Mouse (Mus musculus) thymus, postnatal 10 days (tissue): ENCODE results near the gene 2310009B15Rik.

Source experiments
- DNase-seq, 2 experiments: peaks; one replicate each; pipeline ENCODE4 v3.0.0; 2021; ENCODE audit warnings: low spot score in 2 of 2

The 2310009B15Rik gene

DNA sequence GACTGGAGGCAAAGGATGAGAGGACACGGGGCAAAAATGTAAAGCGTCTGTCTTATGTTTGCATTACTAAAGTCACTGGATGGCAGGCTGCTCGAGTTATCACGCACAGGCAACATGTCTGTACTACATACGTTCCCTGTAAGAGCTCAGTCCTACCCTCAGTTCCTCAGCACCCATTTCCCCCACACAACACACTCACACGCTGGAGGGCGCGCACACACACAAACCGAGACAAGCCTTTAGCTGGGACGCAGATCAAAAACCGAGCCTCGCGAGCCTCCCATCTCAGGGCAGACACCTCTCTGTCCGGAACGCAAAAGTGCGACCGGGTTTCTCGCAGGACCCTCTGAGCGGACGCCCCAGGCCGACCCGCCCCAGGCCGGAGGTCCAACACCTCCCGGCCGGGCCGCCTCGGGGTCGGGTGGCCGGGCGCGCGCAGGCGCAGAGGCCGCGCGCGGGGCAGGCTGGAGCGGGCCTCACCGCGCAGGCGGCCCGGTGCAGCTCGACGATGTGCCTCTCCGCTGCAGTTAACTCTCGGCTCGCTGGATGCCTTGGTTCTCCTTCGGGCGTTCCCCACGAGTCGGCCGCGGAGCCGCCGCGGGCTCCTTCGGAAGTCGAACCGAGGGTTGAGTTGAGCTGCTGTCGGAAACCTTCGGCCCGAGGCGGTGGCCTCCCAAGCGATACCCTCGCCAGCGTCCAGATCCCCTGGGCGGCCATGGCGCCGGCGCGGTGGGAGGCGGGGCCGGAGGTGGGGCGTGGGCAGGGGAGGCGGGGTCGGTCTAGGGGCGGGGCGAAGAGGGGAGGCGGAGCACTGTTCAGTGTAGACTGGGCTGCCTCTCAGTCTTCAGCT is at the start of gene 2310009B15Rik:
TSS of gene 2310009B15Rik (minus strand) at position 752 of the 850 bp plus-strand sequence.
- peak; percentile 71 to 87 for DNase-seq

DNA sequence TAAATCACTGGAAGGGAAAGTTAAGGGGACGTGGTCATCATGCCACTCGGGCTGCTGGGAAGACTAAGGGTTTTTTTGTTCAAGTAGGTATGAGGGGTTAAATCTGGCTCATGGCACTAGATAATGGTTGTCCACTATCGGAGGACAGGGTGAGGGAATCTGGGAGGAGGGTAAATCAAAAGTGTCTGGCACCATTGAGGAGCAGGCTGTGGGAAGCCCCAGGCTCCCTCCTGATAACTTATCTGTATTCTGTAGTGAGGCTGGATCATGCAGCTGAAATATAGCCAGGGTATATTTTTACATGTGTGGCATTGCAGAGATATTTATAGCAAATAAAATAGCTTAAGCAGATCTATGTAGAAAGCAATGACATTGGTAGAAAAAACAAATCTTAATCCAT is 49.6 kb upstream of the 2310009B15Rik start:
- DNase-seq: no peak

DNA sequence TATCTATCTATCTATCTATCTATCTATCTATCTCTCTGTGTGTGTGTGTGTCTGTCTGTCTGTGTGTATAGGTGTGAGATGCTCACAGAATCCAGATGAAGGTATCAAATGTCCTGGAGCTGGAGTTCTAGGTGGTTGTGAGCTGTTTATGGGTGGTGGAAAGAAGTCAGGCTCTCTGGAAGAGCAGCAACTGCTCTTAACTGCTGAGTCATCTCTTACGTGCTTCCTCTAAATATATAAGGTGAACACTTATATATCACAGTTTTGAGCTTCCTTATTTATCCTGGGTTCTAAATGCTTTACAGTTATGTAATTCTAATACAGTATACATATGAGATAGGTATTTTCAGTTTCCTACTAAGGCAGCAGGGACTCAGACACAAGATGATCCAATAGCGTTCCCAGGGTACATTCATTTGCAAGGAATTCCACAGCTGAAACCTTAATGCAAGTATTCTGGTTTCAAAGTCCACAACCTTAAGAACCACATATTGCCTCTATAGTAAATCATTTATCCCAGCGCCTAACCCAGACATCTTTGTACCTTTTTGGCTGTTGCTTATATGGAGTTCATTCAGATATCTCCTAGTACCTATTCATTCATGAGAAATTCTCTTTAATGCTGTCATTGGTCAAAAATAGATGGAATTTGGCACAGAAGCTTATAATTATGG is 48.6 kb upstream of the 2310009B15Rik start:
- DNase-seq: no peak

DNA sequence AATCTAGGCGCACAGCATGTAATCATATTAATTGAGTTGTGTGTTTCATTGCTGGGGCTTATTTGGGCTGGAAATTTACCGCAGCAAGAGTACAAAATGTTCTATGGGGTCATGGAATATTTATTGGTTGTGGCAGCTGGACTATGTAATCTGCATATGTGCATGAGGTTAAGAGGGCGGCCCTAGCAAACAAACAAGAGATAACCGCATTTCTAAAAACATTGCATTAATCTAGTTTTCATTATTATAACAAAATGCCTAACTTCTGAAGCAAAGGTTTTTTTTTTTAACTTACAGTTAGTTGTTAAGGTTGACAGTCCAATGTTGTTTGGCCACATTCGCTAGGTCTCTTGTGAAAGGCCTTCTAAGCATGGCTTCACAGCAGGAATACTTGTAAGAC is 47.2 kb upstream of the 2310009B15Rik start:
- DNase-seq: no peak

DNA sequence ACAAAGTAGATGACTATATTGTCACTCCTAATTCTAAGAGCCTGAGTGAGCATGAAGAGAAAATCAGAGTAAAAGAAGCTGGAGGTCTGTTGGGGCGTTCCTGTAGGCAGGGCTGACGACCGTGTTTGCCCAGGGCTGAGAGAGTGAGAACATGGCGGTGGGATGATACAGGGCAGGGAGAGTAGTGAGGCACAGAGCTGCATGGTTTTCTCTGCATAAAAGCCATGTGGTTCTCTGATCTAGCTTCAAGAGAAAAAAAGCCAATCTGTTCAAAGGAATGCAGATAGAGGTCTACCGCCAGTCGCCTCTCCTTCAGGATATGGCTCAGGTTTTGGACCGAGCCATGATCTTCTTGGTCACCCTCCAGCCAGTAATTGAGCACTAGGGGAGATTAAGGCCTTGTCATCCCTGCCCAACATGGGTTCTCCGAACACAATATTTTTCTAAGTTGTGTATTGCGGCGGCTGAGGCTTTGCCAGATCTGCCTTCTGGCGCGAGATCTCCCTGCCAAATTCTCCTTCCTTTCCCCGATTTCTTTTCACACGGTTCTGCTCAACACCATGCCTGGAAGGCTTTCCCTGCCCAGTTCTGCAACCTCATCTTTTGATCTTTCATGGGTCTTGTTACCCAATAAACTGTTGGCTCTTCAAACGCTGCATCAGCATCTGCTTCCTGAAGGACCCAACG is 44.9 kb upstream of the 2310009B15Rik start:
- no peak for DNase-seq

DNA sequence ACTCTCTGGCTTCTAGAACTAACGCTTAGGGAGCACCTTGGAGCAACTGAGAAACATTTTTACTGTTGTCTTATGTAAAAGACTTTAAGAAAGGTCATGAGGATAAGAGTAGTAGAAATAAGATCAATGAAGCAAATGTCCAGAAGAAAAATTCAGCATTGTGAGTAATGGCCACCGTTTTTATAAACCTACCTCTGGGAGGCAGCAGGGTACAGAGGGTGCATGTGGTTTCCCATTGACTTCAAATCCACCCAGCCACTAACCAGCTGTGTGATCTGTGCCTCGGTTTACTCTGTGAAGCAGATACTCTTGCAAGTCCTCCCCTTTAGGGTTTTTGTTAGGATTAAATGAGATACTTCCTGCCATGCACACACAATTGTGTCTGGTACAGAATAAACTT is 39.4 kb upstream of the 2310009B15Rik start:
- DNase-seq: no peak

DNA sequence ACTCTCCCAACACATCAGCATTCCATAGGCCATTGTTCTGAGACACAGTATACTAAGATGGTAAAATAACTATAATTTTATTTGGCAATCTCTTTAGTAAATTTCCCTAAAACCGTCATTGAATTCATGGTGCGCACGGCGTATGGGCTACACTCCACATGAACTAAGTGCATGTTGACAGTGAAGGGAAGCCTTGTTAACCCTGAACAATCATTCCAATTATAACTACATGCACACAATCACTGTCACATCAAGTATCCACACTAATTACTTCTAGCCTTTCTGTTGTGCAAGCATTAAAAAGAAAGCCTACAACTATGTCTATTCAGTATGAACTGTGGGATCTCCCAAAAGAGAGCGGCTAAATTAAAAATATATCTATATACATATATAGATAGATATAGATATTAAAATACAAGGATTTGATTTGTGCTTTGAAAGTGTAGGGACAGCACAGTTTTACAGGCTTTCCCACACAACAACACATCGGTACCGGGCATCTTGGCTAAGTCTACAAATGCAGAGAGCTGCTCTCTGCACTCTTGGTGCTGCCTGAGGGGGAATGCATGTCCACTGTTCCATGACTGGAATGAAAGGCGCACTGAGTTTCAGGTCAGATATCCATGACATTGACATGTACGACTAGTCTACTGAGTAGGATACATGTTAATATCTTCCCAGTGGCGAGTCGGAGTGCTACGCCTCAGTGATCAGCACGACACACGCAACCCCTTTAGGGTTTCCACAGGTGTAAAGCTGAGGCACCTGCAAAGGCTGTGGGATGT is 21.0 kb upstream of the 2310009B15Rik start:
- no peak for DNase-seq

DNA sequence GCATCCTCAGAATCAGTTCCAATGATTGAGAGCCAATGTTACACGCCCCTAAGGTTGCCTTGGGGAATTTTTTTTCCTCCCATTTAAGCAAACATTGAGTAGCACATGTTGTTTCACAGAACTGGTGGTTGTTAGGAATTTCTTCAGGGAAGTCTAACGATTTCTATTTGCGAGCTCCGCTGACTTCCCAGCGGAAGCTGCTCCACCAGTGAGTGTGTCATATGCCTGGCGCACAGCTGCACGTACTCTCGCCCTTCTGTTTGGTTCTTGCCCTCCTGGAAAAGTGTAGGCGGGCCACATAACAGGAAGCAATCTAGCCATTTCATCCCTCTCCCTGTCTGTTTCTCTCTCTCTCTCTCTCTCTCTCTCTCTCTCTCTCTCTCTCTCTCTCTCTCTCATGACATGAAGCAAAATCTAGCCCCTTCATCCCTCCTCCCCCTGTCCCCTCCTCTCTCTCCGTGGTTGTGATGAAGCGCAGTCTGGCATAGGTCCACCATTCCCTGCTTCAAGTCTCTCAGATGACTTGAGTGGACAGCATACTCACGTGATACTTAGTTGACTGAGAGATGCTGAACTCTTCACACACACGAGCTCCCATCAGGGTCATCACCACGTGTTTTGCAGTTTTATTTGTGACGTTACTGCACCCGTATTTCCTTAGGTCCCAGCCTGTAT is 19.9 kb upstream of the 2310009B15Rik start:
- DNase-seq: no peak

DNA sequence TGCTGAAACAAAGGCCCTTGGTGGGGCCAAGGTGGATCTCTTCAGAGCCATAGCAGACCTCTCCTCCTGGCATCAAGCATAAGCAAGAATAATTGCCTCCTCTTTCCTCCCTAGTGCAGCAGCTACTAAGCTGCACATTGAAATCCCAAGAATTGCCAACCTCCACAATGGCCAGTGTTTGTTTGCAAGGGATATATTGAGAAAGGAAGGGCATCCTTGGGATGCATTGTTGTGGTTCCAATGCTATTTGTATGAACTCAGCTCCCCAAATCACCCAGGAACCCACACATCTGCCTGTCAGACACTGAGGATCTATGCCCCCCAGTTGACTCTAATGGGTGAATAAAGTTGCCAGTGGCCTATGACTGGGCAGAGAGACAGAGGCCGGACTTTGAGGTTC is 5.8 kb downstream of the 2310009B15Rik start:
- no peak for DNase-seq

DNA sequence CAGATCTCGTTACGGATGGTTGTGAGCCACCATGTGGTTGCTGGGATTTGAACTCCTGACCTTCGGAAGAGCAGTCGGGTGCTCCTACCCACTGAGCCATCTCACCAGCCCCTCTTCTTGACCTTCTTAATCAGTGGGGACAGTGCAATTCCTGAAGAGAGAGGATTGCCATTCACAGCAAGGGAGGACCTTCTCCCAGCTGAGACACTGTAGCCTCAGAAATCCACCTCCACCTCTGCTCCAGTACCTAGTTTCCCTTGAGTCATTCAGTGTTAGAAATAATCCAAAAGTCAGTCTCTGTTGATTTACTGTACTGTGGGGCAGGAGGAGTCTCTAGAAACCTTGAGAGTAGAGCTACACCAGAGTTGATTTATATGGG is 6.5 kb downstream of the 2310009B15Rik start:
- no peak for DNase-seq

DNA sequence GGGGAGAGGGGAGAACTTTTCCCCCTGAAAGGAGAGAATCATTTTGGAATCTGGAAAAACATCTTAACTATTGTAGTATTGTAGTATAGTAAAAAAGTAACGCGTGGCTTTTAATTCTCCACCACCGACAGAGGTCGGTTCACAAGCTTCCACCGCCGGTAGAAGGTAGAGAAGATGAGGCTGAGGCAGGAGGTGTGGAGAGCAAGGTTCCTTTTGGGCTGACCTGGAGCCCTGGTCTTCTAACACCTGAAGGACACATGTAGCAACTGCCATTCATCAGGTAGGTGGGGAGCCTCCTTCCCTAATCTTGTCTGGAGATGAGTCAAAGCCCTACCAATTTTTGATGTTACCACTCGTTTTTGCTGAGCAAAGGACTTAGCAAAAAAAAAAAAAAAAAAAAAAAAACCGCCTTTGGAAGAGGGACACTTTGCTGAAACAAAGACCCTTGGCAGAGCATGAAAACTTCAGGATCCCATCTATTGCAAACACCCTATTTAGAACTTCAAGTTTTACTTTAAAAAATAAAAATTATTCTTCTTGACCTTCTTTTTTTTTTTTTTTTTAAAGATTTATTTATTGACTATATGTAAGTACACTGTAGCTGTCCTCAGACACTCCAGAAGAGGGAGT is 7.0 kb downstream of the 2310009B15Rik start:
- DNase-seq: no peak

DNA sequence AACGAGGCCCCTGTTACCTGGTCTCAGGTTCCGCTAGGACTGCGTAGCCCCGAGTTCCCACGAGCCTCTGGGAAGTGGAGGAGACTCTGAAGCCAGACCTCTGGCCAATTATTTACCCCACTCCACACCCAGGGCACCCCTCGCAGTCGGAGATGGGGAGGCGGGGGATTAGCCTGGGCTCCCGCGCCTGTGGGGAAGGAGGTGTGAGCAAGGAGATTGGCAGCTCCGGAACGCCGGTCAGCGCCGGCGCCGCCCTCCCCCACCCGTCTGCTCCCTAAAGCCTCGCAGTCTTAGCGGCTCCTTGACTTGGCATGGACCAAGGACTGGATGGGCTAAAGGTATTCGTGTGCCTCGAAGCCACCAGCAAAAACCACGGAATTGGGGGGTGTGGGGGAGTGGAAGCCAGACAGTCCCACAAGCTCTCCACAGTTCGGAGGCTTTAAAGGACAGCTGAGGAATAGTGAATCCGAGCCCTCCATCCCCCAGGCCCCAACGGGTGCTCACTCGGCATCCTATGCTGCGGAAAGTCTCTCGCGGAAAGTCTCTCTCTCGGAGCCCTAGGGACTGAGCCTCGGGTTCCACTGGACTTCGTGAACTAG is 8.0 kb downstream of the 2310009B15Rik start, which contains the start of gene Lhx9:
TSS of gene Lhx9 (minus strand) at position 67 of the 599 bp plus-strand sequence.
- DNase-seq: no peak

DNA sequence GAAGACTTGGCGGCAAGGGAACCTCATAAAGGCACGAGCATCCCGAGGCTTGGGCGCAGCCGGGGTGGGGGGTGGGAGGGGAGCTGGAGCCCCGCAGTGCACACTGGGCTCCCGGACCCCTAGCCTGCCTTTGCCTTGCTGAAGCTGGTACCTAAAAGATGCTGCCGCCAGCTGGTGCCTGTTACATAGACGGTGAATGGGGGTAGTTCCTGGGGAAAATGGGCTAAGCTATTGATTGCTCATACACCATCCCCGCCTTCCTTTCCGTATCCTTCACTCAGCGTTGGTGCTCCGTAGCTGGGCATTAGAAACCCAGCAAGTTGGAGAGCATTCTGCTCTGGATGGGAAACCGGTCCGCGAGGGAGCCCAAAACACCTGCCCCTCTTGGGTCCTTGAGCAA is 8.6 kb downstream of the 2310009B15Rik start:
- DNase-seq: no peak

DNA sequence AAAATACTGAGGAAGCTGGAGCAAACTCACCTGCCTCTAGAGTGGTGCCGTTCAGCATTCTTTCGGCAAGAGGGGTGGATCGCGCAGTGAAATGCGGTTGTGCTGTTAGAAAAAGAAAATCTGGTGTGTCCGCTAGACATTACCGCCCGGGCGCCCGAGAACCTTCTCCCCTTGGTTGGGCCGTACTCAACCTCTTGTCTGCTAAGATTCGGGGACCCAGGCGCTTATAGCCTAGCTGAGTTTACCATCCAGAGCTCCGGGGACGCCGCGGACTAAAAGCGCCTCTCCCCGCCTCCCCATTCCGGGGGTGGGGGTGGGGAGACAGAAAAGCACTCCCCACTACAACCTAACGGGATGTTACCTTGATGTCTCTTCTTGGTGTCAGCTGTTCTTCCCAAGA is 9.5 kb downstream of the 2310009B15Rik start:
- no peak for DNase-seq

DNA sequence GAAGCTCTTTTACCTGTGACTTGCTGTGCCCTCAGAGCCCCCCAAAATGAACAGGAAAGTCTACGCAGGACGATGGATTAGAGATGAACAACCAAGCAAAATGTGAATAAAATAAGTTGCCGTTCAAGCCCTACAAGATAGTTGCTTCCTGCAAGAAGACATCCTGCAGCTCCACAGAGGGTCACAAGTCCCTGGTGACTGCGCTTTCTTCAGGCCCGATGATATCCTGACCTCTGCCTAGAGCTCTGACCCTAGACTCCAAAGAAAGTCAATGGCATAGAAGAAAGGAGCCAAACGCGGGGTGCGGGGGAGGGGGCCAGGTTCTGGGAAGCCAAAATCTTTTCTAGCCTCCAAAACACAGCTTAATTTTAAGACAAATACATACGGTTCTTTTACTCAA is 10.1 kb downstream of the 2310009B15Rik start:
- DNase-seq: no peak

DNA sequence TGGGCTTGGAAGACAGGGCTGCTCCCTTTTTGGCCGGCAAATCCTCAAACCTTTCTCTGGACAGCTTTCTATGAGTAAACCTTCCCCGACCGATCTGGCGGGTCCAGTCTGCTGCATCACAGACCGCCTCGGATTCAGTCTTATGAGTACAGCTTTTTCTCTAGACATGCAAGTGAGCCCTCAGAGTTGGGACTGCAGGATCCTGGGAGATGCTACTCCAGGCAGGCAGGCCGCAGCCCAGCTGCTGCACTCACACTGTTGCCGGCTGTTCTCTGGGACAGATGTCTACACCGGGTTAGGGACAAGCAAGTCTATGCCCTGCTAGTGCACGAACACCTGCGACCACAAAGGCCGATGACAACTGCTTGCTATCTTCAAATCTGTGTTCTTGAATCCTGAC is 10.5 kb downstream of the 2310009B15Rik start:
- DNase-seq: no peak

DNA sequence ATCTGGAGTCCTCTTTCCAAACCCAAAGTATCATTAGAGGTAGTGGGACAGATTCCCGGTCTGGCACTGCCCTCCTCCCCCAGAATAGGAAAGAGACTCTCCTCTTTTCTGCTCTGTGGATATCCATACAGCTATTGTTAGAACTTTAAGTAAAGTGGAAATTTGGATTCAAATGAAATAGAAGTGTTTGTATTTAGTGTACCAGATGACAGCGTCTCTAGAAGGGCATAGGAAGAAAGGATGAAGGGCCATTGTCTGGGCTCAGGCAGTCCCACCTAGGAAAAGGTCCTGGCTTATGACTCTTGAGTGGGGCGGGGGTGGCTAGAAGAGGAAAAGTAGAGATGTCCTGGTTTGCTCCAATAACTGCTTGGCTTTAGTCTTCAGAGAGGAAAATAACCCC is 11.2 kb downstream of the 2310009B15Rik start:
- no peak for DNase-seq

DNA sequence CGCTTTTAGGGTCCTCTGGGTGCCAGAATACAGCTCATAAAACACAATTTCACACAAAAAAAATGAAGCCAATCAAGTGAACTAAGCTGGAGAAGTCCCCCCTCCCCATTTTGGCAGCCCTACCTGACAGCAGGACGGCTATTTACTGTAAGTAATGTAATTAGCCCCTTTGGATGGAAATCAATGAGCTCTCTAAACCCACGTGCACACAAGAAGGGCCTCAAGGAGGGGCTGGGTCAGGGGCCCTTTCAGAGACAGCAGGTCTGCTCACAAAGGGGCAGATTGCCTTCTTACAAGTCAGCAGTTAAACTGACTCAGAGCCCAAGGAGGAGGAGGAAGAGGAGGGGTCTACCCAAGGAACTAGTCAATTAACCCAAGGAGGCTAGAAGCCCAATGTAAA is 12.5 kb downstream of the 2310009B15Rik start:
- no peak for DNase-seq

DNA sequence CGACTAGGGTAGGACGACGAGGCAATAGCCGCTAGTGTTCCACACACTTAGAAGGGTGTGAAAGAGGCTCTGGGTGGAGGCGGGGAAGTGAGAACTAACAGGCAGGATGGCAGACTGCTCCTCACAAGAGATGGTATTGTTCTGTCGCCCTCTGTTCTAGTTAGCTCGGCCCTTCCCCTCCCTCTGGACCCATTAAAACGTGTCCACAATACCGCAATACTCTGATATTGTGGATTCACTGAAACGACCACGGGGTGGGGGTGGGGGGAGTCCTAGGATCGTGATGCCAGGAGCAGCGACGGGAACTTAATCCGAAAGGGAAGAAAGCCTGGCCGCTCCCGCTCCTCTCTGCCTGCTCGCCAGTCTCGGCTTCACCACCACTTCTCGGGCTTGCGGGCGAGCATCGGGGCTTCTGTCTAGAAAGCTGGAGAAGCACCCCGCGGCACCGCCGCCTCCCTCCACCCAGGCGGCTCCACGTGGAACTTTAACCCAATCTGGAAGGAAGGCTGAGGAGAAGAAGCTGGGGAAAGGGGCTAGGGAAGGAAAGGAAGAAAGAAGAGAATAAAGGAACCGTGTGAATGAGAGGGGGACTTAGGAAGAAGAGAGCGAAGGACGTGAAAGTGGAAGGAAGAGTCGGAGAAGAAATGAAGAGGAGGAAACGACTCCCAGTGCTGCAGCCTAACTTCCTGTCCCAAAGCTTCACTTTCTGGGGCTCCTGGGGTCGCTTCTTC is 13.1 kb downstream of the 2310009B15Rik start:
- no peak for DNase-seq

DNA sequence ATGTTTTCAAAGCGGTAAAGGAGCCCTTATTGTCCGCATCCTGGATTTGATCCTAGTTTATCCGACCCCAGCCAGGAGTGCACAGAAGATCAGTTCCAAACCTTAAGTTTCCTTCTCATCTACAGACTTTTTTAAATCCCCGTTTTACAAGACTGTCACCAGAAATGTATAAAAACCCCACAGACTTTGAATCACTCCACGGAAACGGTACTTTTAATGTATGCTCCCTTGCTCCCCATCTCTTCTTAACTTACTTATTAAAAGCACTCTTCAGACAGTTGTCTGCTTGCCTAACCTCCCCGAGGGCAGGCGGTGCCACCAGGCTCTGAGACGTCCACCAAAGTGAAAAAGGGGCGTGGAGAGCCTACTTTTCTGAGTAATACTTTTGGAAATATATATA is 13.9 kb downstream of the 2310009B15Rik start:
- DNase-seq: no peak
